Mouse (Mus musculus): Measurements from ENCODE around the gene Pelo. TPM values are rescaled to one million over a fixed set of nuclear protein-coding genes. Genes with fewer than 3 reads are reported as not detected.

Gene Pelo
- total RNA-seq, 2 experiments from 2014 or later, result 11.5 to 16.5 TPM

DNA sequence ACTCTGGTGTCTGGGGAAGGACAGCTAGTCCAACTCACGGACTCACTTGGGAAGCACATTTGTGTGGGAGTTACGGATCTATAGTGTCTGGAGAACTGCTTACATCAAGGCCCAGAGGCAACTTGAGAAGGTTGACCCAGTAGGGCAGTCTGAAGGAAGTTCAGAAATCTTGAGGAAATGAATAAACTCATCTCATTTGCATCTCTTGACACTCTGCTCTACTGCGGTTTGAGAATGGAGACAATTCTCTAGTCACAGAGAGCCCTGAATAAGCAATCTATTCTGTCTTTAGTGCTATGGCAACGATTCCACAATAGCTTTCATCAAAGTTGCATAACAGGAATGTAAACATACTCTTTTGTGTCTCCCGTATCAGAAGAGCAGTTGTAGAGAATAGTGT is 7.0 kb upstream of the Pelo start:
- DNase-seq, result no peak

DNA sequence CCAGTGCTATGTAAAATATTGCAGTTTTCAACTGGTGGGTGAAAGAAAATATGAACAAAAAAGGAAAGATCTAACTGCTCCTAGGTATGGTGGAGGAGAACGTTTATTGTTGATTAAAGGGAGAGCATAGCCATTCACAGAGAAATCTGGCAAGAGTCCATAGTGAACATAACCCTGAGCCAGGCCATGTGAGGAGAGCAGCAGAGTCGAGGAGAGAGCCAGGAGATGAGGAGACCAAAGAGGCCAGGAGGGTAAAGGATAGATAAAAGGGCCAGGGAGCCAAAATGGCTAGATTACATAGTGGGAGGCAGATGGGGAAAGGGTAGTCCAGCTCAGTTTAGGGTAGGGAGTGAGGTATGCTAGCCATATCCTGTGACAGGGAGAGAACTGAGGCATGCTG is 6.2 kb upstream of the Pelo start:
- no peak for DNase-seq

DNA sequence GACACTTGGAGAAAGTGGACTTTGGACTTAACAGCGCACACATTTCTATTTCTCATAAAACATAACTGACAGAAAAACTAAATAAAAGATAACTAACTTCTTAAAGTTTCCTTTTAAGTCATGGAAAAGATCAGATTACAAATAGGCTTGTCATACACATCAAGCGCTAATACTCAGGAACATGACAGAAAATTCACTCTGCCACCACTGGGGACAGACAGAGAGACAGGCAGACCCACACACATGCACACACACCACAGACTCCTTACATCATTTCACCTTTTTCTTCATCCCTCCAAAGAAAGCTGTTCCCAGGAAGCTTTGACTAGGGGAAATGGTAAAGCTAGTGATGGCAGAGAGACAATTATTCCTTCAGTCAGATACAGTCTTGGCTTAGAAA is 5.4 kb upstream of the Pelo start:
- DNase-seq, result no peak

DNA sequence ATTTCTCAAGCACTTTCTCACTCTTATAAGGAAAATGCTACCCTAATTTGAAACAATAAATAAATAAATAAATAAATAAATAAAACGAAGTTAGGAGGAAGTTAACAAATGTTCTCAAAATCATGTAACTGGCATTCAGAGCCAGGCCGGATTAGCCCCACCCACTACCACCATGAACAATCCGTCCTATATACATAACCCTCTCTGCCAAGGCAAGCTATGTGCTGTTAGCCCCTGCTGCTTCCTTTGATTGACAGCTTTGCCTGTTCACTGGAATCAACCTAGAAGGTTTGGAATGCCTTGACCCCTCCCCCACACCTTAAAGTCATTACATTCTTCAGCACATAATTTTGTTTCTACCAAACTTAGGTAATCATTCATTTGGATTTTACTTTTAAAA is 1.5 kb upstream of the Pelo start:
- no peak for DNase-seq

DNA sequence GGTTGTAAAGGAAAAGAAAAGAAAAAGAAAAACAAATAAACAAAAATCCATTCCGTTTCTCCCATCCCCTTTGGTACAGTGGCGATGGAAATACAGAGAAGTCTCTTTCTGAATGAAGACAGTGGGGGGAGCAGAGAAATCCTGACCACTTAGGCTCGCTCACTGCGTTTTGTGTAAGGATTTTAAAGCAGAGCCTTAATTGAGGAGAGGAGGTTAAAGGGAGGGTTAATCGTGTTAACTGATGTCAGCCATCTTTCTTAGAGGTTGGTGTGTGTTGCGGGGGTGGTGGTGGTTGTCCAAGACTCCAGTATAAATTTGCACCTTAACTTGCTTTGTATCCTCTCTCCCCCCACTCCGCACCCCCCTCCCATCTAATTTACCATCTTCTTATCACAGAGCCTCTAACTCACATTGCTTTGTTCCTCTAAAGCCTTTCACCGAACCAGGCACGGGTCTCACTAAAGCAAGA is 1.0 kb upstream of the Pelo start:
- no peak for DNase-seq

DNA sequence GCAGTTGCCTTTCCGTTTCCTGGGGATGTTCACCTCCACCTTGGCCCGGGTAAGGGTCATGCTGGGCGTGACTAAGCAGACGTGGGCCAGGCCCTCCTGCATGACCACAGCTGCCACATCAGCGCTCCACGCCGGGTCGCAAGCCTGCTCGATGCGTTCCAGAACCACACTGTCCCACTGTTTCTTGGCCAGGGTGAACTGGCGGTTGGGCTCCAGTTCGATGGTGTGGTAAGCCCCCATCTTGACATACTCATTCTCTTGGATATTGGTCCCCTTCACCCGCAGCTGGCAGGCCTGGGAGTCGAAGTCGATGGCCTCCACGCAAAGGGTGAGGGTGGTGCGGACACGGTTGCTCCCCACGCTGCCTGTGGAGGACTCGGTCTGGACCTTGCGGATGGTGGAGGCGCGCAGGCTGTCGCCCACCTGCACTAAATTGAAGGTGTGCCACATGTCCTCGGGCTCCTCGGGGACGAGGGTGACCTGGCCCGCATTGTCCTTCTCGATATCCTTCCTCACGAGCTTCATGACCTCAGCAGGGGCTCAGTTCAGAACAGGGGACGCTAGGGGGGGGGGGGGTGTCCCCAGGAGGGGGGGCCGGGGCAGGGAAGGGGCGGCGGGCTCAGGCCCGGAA is 476 bp downstream of the Pelo start:
- DNase-seq, result peak; percentile 39

DNA sequence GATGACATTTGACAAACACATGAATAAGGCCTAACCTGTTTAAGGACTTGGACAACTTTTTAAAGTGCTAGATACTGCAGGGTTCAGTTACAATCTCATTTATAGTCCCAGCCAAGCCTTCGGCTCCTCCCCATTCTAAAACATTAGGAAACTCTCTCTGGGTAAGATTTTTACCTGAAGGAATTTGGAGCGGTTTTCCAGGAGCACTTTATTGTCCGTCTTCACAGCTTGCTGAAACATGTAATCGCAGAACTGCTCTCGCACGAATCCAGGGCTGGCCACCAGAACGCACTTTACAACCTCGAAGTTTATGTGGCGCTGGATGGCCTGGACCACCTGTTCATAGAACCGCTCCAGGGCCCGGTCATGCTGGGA is 979 bp downstream of the Pelo start:
- no peak for DNase-seq

DNA sequence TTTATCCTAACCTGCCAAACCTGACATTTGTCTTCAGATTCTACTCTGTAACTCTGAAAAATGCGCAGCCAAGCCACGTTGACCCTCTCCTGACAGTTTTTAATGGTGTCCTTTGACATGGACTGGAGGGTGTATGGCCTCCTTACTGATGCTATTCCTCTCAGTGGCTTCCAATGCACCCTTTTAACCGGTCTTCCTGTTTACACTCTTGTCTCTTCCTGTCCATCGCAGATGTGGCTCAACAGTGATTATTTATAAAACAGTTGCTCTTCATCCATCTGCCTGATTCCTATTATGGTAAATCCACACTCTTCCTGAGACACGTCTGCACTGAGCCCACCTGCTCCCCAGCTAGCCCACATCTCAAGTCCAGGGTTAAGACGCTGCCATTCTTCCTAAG is 4.0 kb downstream of the Pelo start:
- no peak for DNase-seq

DNA sequence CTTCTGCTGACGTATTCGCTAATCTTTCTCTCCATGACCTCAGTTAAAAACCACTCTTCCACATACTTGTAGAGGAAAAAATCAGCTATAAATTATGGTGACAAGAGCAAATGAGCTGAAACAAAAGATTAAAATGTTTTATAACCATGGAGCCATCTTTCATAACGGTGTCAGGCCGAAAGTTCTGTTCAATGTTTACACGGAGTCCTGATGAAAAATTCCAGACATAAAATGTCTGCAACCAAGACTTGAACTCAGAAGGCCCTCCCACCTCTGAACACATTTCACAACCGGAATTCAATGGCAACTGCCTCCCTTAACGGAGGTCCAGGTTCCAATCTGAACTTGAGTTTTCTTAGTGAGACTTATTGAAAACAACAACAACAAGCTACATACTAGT is 7.6 kb downstream of the Pelo start:
- no peak for DNase-seq

DNA sequence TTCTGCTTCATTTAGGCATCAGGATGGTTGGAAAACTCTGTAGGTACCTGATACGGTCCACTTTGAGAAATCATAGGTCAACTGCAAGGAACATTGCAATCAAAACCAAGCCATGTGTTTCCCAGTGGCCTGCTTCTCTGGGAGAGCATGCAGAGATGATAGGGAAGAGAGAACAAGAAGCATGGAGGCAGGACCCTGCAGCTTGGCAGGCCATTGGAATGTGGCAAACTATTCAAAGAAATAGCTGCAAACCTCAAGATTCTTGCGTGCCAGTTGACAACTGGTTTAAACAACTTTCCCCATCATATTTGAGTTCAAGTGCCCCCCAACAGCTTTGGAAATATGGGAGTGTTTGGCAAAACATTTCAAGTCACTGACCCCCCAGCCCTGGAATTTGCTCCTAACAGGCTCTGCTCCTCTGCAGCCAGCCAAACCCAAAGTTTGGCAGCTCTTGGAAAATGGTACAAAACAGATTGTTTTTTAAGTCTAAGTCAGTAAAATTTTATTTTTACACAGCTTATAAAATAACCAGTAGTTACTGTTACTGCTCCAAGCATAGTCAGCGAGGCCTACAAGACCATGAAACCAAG is 9.9 kb downstream of the Pelo start:
- DNase-seq, result no peak

DNA sequence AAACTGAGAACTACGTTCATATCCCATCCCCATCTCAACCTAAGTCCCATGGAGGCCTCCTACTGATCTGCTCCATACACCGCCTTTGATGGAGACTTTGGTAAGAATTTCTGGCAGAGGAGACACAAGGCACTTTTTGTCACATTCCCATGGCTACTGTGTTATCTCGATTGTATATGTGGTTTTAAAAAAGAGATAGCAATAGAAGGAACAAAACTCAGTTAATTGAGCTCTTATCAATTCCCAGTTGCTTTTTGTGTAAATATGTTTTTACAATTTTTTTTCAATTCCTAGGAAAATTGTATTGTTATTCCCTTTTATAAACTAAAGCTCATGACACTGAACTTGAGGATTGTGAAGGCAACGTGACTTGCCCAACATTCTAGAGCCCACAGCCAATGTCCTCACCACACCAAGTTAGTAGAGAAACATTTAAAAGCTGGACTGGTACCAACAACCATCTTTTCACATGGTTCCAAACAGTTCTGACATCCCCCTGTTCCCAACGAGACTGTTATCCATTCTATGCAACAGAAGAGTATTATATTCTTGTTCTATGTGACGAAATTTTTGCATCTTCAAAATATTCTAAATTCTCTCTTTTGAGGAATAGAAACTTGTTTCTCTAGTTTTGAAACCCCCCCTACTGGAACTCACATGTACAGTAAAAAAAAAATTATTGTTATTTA is 10.8 kb downstream of the Pelo start:
- no peak for DNase-seq

DNA sequence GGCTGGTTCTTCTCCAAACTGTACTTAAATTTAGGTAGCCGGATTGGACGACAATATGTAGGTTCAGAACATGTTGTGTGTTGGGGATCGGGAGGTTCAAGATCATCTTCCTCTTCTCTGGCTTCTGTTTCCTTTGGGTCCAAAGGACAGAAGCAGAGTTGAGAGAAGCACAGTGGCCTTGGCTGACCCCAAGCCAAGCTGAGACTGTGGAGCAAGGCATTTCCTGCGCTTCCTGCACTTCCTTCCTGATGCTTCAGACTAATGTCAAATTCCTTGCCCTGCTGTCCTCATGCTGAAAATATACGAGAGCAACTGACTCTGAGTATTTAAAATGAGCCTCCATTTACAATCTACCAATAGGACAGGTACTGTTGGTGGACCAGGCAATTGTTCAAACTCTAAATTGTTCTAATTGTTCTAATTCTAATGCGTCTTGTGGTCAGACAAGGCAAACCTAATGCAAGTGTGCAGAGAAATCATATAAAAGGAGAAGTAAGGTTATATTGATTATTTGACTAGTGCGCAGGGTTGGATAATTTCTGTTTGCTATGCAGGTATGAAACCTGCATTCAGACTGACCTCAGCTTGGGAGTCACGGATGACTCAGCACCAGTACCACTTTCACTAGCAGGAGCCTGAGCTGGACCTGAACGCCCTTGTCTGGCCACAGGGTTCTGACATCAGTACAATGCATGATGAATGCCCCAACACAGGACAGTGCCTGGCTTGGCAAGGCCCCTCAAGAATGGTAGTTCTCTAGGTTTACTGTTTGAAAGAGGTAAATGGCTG is 12.4 kb downstream of the Pelo start:
- DNase-seq, result no peak

DNA sequence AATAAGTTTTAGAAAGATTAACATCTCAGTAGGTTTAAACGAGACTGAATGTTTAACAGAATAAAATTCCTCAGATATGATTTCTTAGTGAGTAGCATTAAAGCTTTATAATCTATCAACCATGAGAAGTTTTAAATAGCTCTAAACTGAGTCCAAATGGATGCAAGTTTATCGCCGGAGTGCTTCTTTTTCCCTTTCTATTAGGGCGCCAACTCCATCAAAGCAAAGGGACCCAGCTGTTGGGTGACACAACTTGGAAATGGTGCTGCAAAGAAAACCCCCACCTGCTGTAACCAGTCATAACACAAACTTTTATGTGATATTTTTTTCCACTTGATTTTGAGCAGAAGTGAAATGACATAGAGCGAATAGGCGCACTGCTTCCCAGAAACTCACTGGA is 17.6 kb downstream of the Pelo start:
- DNase-seq, result no peak

DNA sequence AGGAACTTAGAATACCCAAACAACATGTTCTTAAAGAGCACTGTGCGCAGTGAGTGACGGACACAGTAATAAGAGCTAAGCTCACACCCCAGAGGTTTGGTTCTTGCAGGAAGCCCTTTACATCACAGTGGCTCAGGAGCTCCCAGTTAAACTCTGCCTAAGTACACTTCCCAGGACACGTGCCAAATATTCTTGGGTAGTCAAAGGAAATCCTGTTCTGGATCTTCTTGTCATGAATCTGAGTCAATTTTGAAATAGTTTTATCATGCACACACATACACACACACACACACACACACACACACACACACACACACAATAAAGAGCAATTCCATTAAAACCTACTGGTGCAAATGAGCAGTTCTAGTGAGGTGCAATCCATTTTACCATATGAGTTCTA is 18.6 kb downstream of the Pelo start:
- DNase-seq, result no peak

DNA sequence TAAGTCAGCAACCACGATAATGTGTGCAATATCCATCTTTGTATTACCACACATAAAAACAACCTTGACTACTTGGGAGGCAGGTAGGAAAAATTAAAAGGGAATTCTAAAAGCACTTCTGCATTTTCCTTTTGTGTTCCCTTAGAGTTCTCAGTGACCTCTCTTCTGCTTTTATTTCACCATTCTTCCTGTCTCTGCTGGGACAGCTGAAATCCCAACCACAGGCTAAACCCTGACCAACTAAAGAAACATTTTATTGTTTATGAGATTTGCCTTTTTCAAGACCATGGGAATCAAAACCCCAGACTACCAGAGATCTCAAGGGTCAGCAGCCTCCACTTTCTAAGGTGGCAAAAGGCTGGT is 22.0 kb downstream of the Pelo start:
- DNase-seq, result no peak

DNA sequence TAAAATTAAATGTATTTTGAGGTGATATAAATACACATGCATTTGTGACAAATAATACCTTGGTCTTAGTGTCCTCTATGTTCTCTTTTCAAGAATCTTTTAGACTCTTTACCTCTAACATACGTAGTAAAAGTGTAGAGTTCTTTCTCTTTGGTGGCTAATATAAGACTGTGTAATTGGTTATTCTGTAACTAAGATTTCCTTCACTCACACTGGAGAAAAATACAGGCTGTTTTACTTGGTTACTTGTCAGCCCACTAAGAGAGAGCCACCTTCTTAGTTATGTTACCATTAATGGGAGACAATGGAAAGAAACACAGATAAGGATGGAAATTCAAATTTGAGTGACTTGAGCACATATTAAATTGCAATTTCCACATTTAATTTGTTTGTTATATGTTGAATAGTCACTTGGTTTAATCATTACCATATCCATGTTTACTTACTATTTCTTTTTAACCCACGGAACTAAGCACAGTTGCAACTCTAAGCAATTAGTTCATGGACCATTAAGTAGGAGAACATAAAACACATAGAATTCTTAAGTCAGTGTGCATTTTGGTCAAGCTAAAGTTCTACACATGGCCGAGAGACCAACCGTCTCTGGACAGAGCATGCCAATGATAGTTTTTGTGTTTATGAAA is 22.5 kb downstream of the Pelo start:
- no peak for DNase-seq

DNA sequence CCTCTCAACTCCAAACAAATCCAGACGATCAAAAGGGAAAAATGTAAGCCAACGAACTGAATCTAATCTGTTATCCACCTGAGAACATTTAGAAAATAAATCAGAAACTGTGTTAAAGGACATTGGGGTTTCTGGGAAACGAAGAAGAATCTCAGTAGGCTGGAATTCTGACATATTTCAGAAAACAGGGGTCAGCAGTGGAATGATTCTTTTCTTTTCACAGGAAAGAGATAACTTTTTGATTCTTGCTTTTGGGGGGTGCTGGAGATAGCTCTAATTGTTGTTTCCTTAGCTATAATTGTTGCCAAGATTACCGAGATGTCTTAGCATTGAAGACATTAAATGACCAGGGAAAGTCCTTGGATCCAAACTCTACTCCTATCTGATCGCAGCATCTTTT is 32.4 kb downstream of the Pelo start:
- no peak for DNase-seq

DNA sequence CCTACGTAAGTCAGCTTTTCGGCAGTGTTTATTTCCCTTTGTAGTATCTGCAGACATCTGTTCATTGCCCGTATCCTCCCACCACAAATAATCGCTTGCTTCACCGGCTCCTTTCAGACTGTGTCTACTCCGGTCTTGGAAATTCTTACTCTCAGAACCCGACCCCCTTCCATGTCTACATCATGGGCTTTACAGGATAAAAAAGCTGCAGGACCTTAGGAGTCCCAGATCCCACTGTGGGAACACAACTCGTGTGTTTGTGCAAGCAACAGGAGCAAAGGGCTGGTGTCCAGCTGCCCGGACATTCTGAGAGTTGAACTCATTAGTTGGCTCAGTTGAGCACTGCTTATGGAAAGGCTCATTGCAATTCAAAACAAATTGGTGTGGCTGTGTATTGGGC is 35.2 kb downstream of the Pelo start:
- DNase-seq, result no peak

DNA sequence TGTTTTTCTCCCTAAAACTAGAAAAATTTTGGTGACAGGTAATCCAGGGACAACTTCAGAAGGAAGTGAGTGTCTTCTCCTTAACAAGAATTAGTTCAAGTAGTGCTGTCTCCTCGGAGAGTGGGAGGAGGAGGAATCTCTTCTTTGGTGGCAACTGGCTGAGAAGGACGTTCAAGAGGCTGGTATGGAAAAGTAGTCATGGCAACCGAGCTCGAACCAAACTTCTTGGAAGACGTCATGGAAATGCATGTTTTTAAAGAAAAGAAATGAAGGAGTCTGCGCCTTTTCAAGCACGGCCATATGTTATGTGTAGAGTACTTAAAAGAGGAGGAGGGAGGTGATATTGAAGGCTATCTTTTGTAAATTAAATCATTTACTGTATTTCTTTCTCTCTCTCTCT is 37.4 kb downstream of the Pelo start:
- no peak for DNase-seq

DNA sequence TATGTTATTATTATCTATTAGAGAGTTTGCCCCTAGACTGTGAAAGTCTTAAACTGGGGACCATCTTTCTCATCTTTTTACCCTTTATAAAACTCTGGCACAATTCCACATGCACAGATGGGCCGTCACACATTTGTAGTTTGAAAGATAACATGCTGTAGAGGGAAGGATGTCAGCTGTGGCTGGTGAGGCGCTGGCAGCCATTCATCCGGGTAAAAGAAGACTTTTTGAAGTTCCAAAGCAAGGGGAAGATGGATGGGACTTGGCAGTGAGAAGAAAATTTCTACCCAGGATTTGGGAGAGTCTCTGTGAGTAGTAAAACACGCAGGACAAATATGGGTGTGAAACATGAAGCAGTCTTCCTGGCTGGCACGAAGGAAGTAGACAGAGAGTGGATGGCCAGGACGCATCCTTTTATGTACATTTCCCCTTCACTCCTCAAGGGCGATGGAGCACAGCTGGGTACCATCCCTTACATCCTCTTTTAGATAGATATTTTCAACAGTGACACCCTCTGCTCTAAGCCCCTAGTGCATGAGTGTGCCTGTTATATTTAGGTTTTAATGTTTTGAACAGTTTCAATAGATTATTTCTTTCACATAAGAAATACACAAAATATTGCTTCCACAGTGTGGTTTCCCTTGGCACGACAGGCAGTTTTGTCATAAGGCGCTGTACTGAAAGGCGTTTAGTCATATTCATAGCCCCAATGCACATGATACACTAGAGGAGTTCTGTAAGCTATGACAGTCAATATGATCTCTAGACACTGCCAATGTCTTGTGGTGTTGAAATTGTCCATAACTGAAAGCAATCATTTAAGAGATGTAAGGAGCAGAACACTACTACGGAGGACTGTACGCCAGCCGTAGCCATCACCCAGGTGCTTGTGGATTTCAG is 39.1 kb downstream of the Pelo start:
- no peak for DNase-seq

DNA sequence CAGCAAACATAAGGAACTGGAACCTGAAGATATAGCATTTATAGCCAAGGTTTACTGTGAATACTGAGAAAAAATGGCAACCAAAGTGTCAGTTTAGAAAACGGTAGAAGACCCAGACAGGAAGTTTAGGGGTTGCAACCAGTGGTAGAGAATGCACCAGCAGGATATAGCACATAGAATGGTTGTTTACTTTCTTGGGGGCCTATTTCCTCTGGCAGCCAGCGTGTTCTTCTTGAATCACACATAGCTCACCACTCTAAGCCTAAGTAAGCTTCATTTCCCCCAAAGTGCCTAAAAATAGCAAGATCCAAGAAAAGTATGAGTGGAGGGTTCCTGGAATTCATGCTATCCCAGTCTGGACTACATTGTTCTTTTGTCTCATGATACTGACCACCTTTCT is 47.3 kb downstream of the Pelo start:
- DNase-seq, result no peak
